Mouse (Mus musculus) hindbrain, embryonic 11.5 days (tissue): ENCODE data around the gene Gm44805. TPM values are rescaled to one million over a fixed set of nuclear protein-coding genes. Genes with fewer than 3 reads are reported as not detected.

ENCODE experiments used
- ATAC-seq: fragments of 200-750 bp; cut with Nextera tagmentation; 2 replicates; pipeline ENCODE4 v1.8.0; 2017; ENCODE audit warnings: mild to moderate bottlenecking, moderate TSS enrichment, moderate library complexity; ENCODE audit not compliant: low FRiP score
- DNase-seq: peaks from one replicate; pipeline ENCODE4 v3.0.0-alpha.2; 2015; ENCODE audit warnings: low spot score
- H3K27ac ChIP-seq: fragments of 300-500 bp; sonication (generic); 2 replicates; pipeline ENCODE4 v1.5.1; 2014; ENCODE audit warnings: mild to moderate bottlenecking, low read depth, low read length
- H3K27me3 ChIP-seq: fragments of 300-500 bp; sonication (generic); 2 replicates; pipeline ENCODE4 v1.6.1; 2014; ENCODE audit warnings: mild to moderate bottlenecking, low read length, moderate library complexity, mixed read lengths; ENCODE audit not compliant: control insufficient read depth, insufficient read depth
- H3K36me3 ChIP-seq: fragments of 300-500 bp; sonication (generic); 2 replicates; pipeline ENCODE4 v1.6.1; 2014; ENCODE audit warnings: mild to moderate bottlenecking, low read length, moderate library complexity, mixed read lengths; ENCODE audit not compliant: control insufficient read depth, insufficient read depth
- H3K4me1 ChIP-seq: fragments of 300-500 bp; sonication (generic); replicated peaks from 2 replicates; pipeline ENCODE4 v1.6.1; 2014; ENCODE audit warnings: low read length, mixed read lengths; ENCODE audit not compliant: control insufficient read depth, insufficient read depth
- H3K4me2 ChIP-seq: fragments of 300-500 bp; sonication (generic); replicated peaks from 2 replicates; pipeline ENCODE4 v1.6.1; 2014; ENCODE audit warnings: mild to moderate bottlenecking, low read depth, low read length
- H3K4me3 ChIP-seq: fragments of 300-500 bp; sonication (generic); 2 replicates; pipeline ENCODE4 v1.5.1; 2014; ENCODE audit warnings: low read depth, low read length
- H3K9ac ChIP-seq: fragments of 300-500 bp; sonication (generic); 2 replicates; pipeline ENCODE4 v1.6.1; 2014; ENCODE audit warnings: low read depth, low read length
- H3K9me3 ChIP-seq: fragments of 300-500 bp; sonication (generic); 2 replicates; pipeline ENCODE4 v1.6.1; 2016; ENCODE audit warnings: low read length; ENCODE audit not compliant: control insufficient read depth
- WGBS: fragments of 180-500 bp; shearing (Covaris S2); extraction: QIAGEN DNeasy Blood & Tissue Kit; methylation state at CpG from one replicate; pipeline ENCODE4 v1.1.7; 2014; 5-methylcytosine and 5-hydroxymethylcytosine counted together
- polyA plus RNA-seq: library from polyadenylated mRNA; unstranded; fragments of >200 nt; fragmentation: Nextera tagmentation; extraction: Ambion mirVana; gene quantifications from 2 replicates; pipeline ENCODE4 v1.2.1, GENCODE M21; 2014

The Gm44805 gene
- polyA plus RNA-seq, 1 experiment from 2014 or later, result not detected

- DNase-seq, result peak; percentile 97
- Histone ChIP-seq H3K27ac (peak within 1 kb of the TSS; percentile 87), H3K27me3 (no peaks in the 10 kb centered on the region), H3K9ac (peak within 1 kb of the TSS; percentile 88), H3K4me2 (peak within 1 kb of the TSS; percentile 77), H3K4me3 (peak within 1 kb of the TSS; percentile 100), H3K9me3 (no peaks in the 10 kb centered on the region), H3K36me3 (0 out of 2 replicates have a peak, but pooled peaks cover 4% of the 10 kb centered on the region), H3K4me1 (peaks cover 9% of the 10 kb centered on the region)
- ATAC-seq, result peak; percentile 88
- under 1% methylated on average over 63 of the region's 63 CpGs for WGBS
These were observed 16.0 kb downstream of the Gm44805 start, which contains the start of gene Clptm1 for GRCm38 (mm10) chr7:19664955-19665841. TSS of gene Clptm1 (minus strand) at chr7:19665033.

GRCm38 (mm10) chr7:19664455-19664954 is 16.7 kb downstream of the Gm44805 start:
- Histone ChIP-seq H3K27me3 (no peaks in the 10 kb centered on the region), H3K27ac (peak overlapping the region; percentile 53), H3K36me3 (0 out of 2 replicates have a peak, but pooled peaks cover 4% of the 10 kb centered on the region), H3K4me1 (peaks cover 9% of the 10 kb centered on the region), H3K9ac (peak overlapping the region; percentile 88), H3K4me2 (peak overlapping the region; percentile 77), H3K9me3 (no peaks in the 10 kb centered on the region), H3K4me3 (peak overlapping the region; percentile 100)
- under 1% methylated on average over 37 of the region's 37 CpGs for WGBS
- ATAC-seq (peak; percentile 65), DNase-seq (no peak)

DNA sequence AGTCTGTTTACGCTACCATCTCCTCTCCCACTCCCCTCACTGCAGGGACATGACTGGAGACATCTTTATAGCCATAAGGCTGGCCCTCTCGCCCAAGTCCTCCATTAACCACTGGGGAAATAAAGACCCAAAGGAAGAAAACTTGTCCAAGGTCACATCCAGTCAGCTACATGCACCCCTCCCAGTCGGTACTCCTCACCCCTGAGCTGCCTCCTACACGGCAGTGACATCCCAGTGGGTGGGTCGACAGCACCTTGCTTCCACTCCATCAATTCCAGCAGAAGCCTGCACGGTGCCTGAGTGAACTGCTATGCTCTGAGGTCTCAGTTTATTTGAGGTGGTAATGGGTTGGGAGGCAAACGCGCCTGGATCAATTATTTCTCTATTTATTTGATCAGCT is 17.3 kb downstream of the Gm44805 start:
- peaks cover 9% of the 10 kb centered on the region for H3K4me1 ChIP-seq
- 17% methylated on average over 8 of the region's 8 CpGs for whole genome bisulfite sequencing
- H3K9me3 ChIP-seq, result no peaks in the 10 kb centered on the region
- no peaks in the 10 kb centered on the region for H3K27me3 ChIP-seq
- H3K36me3 ChIP-seq, result 0 out of 2 replicates have a peak, but pooled peaks cover 4% of the 10 kb centered on the region
- ATAC-seq, result 0 out of 2 replicates have a peak, but pooled peaks have one; percentile 10
- no peak overlapping the region for H3K27ac ChIP-seq
- H3K4me3 ChIP-seq, result peak overlapping the region; percentile 100
- DNase-seq, result no peak
- peak overlapping the region; percentile 88 for H3K9ac ChIP-seq
- H3K4me2 ChIP-seq, result peak overlapping the region; percentile 77

DNA sequence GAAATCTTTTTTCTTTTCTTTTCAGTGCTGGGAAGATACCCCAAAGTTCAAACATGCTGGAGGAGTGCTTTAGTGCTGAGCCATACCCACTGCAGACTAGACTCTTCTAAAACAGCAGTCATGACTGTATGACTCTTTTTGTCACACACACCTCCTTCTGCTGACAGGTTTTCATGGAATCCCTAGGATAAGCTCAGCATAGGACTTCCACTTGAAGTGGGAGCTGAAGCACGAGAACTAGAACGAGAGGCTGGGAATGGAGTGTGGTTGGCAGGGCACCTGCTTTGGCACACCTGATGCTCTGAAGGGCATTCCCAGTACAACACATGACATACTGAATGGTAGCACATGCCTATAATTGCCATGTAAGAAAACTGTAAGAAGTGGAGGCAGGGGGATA is 28.6 kb downstream of the Gm44805 start:
- Histone ChIP-seq H3K4me2 (no peak overlapping the region), H3K36me3 (peaks cover 4% of the 10 kb centered on the region; the same call in 1 of the 2 replicates), H3K9me3 (no peaks in the 10 kb centered on the region), H3K27me3 (no peaks in the 10 kb centered on the region), H3K27ac (no peak overlapping the region), H3K4me3 (no peak overlapping the region), H3K4me1 (no peaks in the 10 kb centered on the region), H3K9ac (no peak overlapping the region)
- no peak for DNase-seq
- no peak for ATAC-seq
- WGBS, result 100% methylated on average over 2 of the region's 2 CpGs

- Histone ChIP-seq H3K27ac (no peak overlapping the region), H3K9me3 (no peaks in the 10 kb centered on the region), H3K9ac (no peak overlapping the region), H3K36me3 (peaks cover 7% of the 10 kb centered on the region; the same call in 1 of the 2 replicates), H3K4me3 (no peak overlapping the region), H3K4me1 (no peaks in the 10 kb centered on the region), H3K27me3 (no peaks in the 10 kb centered on the region), H3K4me2 (no peak overlapping the region)
- ATAC-seq (no peak), DNase-seq (no peak)
- WGBS, result 91% methylated on average over 6 of the region's 6 CpGs
These were observed 30.0 kb downstream of the Gm44805 start for GRCm38 (mm10) chr7:19651063-19651786.

DNA sequence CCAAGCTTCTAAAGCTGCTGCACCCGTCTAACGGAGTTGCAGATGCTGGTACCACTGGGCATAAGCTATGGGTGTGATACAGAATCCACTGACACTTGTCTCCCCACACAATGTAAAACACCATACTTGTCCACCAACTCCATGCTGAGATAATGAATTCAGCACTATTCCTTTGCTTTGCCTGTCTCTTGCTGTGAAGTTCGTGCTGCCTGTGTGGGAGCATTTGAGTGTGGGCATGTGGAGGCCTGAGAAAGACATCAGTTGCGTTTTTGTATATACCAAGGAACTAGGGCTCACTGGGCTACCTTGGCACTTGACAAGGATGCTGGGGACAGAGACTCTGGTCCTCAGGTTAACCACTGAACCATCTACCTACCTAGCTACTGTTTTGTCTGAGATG is 40.0 kb downstream of the Gm44805 start:
- Histone ChIP-seq H3K4me3 (no peak overlapping the region), H3K27me3 (no peaks in the 10 kb centered on the region), H3K9me3 (no peaks in the 10 kb centered on the region), H3K9ac (no peak overlapping the region), H3K27ac (no peak overlapping the region), H3K4me1 (no peaks in the 10 kb centered on the region), H3K4me2 (no peak overlapping the region), H3K36me3 (peaks cover 29% of the 10 kb centered on the region)
- ATAC-seq (no peak), DNase-seq (no peak)
- WGBS, result 90% methylated on average over 4 of the region's 4 CpGs

- Histone ChIP-seq H3K36me3 (peaks cover 20% of the 10 kb centered on the region), H3K27me3 (no peaks in the 10 kb centered on the region), H3K9me3 (no peaks in the 10 kb centered on the region), H3K9ac (no peak overlapping the region), H3K4me1 (no peaks in the 10 kb centered on the region), H3K4me2 (no peak overlapping the region), H3K4me3 (no peak overlapping the region), H3K27ac (no peak overlapping the region)
- no peak for ATAC-seq
- DNase-seq, result no peak
- WGBS, result 89% methylated on average over 11 of the region's 11 CpGs
These were observed 46.0 kb downstream of the Gm44805 start for GRCm38 (mm10) chr7:19635074-19635827.

- 90% methylated on average over 2 of the region's 2 CpGs for WGBS
- no peak overlapping the region for H3K4me2 ChIP-seq
- ATAC-seq (no peak), DNase-seq (no peak)
- no peak overlapping the region for H3K4me3 ChIP-seq
- no peak overlapping the region for H3K27ac ChIP-seq
- no peaks in the 10 kb centered on the region for H3K9me3 ChIP-seq
- H3K9ac ChIP-seq, result no peak overlapping the region
- no peaks in the 10 kb centered on the region for H3K4me1 ChIP-seq
- peaks cover 20% of the 10 kb centered on the region for H3K36me3 ChIP-seq
- H3K27me3 ChIP-seq, result no peaks in the 10 kb centered on the region
These were observed 46.6 kb downstream of the Gm44805 start for GRCm38 (mm10) chr7:19634591-19634990.
